Mouse (Mus musculus) liver, postnatal 0 days (tissue): ENCODE data around the gene Rab7.

ENCODE experiments used
- CTCF ChIP-seq: sonication (generic); IDR thresholded peaks from 2 replicates; pipeline ENCODE4 v1.5.1; 2016; ENCODE audit warnings: antibody characterized with exemption, low read depth
- EP300 ChIP-seq: IDR thresholded peaks from 2 replicates; pipeline ENCODE4 v1.6.1; 2016; ENCODE audit warnings: antibody characterized with exemption, low read depth, mild to moderate bottlenecking

DNA sequence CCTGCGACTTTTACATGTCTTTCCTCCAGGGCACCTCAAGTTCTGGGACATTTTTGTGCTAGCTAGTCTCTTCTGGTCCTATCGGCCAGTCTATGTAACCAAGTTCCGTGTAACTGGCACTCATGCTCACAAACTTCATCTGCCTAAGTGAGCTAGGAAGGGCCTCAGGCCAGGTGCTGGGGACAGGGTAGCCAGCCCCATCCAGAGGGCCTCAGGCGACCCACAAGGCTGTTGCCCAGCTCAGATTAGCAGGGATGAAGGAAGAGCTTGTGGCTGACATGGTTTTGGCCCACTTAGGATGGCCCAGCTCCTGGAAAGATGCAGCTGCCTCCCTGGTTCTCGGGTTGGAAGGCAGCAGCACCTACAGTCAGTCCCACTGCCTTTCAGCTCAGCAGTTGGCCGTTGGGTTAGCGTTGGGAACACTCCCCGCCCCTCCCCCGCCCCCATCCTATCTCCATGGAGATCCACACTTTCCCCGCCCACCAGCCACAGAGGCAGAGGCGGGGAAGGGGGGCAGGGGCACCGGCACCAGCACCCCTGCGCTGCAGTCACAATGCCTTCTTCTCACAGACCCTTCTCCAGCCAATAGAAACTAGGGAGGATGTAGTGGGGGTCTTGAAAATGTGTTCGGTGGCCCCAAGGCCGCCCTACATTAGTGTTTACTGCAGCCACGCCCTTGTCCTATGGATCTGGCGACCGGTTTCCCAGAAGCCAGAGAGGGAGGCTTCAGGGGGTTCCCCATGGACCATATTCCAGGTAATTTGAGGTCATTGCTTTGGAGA is 51.1 kb downstream of the Rab7 start:
- TF ChIP-seq EP300: no peak
- no peak for TF ChIP-seq CTCF
